Mouse (Mus musculus): ENCODE data around the gene Tnni2. TPM values are rescaled to one million over a fixed set of nuclear protein-coding genes. Genes with fewer than 3 reads are reported as not detected.
A peak's percentile ranks its signal among the peaks of the same experiment; 100 is the strongest.

The Tnni2 gene
- polyA plus RNA-seq, 1 experiment from 2014 or later = 2.1 TPM

DNA sequence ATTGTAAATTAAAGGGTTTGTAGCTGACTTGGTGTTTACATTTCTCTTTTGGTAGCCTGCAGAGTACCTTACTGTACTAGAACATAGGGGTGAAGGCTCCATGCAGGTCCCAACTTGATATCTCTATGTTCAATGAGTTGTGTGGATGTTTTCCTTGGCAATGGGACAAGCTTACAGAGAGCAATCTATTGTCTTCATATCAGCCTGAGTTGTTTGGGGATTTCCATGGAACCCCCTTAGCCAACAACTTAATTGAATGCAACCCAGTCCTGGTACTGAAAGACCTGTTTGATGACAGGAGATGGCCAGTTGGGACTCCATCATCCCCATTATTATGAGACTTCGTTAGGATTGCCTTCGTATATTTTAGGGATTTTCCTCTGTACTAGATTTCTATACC is 23.6 kb upstream of the Tnni2 start:
- WGBS = 92% methylated on average over 2 of the region's 2 CpGs
- Histone ChIP-seq H3K4me2 (ENCODE audit: low read depth) (no peak overlapping the region), H3K9me3 (ENCODE audit: control insufficient read depth, low read length) (no peaks in the 10 kb centered on the region), H3K27ac (ENCODE audit: low read depth, low read length) (no peak overlapping the region), H3K4me1 (ENCODE audit: control insufficient read depth, insufficient read depth, low read length) (no peaks in the 10 kb centered on the region), H3K9ac (ENCODE audit: low read length) (no peak overlapping the region), H3K4me3 (ENCODE audit: low read depth, low read length) (no peak overlapping the region), H3K27me3 (ENCODE audit: control insufficient read depth, insufficient read depth, low read length) (no peaks in the 10 kb centered on the region), H3K36me3 (ENCODE audit: control insufficient read depth, insufficient read depth, low read length) (no peaks in the 10 kb centered on the region)
- ATAC-seq (ENCODE audit: insufficient read depth, low FRiP score, low TSS enrichment) (no peak), DNase-seq (ENCODE audit: low spot score) (no peak)

DNA sequence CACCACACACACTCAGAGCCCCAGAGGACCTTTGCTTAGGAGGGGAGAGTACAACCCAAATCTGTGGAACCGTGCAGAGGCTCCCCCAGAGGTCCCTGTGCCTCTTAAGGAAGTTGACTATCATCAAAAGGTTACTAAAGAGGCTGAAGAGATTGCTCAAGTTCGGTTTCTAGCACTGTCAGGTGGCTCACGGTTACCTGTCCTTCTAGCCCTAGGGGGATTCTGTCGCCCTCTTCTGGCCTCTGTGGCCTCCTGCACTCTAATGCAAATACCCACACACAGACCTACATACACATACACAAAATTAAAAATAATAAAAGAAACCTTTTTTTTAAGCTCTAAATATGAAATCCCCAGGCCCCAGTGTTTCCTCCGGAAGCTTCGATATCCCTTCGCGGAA is 22.9 kb upstream of the Tnni2 start:
- Histone ChIP-seq H3K27ac (ENCODE audit: low read depth, low read length) (no peak overlapping the region), H3K36me3 (ENCODE audit: control insufficient read depth, insufficient read depth, low read length) (no peaks in the 10 kb centered on the region), H3K27me3 (ENCODE audit: control insufficient read depth, insufficient read depth, low read length) (no peaks in the 10 kb centered on the region), H3K9me3 (ENCODE audit: control insufficient read depth, low read length) (no peaks in the 10 kb centered on the region), H3K4me3 (ENCODE audit: low read depth, low read length) (no peak overlapping the region), H3K9ac (ENCODE audit: low read length) (no peak overlapping the region), H3K4me2 (ENCODE audit: low read depth) (no peak overlapping the region), H3K4me1 (ENCODE audit: control insufficient read depth, insufficient read depth, low read length) (no peaks in the 10 kb centered on the region)
- 90% methylated on average over 8 of the region's 8 CpGs for WGBS
- no peak for DNase-seq (ENCODE audit: low spot score)
- ATAC-seq (ENCODE audit: insufficient read depth, low FRiP score, low TSS enrichment) = no peak

DNA sequence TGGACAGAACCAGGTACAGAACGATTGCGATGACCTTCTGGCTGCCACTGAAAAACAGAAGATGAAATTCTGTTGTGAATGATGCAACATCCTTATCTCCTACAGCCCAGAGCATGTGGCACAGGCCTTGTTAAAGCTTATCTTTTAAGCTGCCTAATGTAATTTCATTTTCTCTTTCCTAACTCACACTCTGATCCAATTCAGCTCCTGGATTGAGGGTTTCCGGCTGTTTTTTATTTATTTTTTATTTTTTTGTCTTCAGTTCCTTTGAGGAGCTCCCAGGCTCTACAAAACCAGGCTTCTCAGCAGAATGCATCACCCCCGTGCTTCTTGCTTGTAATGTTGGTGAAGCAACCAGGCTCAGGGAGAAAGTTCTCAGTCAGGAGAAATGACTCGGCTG is 21.7 kb upstream of the Tnni2 start:
- no peak overlapping the region for H3K4me3 ChIP-seq (ENCODE audit: low read depth, low read length)
- no peaks in the 10 kb centered on the region for H3K9me3 ChIP-seq (ENCODE audit: control insufficient read depth, low read length)
- no peaks in the 10 kb centered on the region for H3K4me1 ChIP-seq (ENCODE audit: control insufficient read depth, insufficient read depth, low read length)
- no peak overlapping the region for H3K9ac ChIP-seq (ENCODE audit: low read length)
- 83% methylated on average over 5 of the region's 5 CpGs for WGBS
- H3K4me2 ChIP-seq (ENCODE audit: low read depth) = no peak overlapping the region
- no peaks in the 10 kb centered on the region for H3K36me3 ChIP-seq (ENCODE audit: control insufficient read depth, insufficient read depth, low read length)
- H3K27me3 ChIP-seq (ENCODE audit: control insufficient read depth, insufficient read depth, low read length) = no peaks in the 10 kb centered on the region
- DNase-seq (ENCODE audit: low spot score) (no peak), ATAC-seq (ENCODE audit: insufficient read depth, low FRiP score, low TSS enrichment) (no peak)
- H3K27ac ChIP-seq (ENCODE audit: low read depth, low read length) = no peak overlapping the region

DNA sequence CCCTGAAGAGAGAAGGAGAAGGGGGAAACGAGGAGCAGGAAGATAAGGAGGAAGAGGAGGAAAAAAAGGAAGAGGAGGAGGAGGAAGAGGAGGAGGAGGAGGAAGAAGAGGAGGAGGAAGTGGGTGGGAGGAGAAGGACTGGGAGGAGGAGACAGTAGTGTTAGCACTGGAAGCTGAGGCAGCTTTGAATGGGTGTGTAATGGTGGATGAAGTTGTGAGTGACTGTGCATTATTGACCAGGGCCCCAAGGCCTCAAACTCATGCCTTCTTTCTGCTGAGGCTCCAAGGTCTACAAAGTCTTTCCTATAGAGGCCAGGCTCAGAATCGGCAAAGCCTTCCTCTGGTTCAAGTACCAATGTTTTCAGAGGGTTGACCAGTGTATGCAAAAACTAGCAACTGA is 19.8 kb upstream of the Tnni2 start:
- Histone ChIP-seq H3K9me3 (ENCODE audit: control insufficient read depth, low read length) (no peaks in the 10 kb centered on the region), H3K27me3 (ENCODE audit: control insufficient read depth, insufficient read depth, low read length) (no peaks in the 10 kb centered on the region), H3K9ac (ENCODE audit: low read length) (no peak overlapping the region), H3K36me3 (ENCODE audit: control insufficient read depth, insufficient read depth, low read length) (no peaks in the 10 kb centered on the region), H3K4me1 (ENCODE audit: control insufficient read depth, insufficient read depth, low read length) (no peaks in the 10 kb centered on the region), H3K4me3 (ENCODE audit: low read depth, low read length) (no peak overlapping the region), H3K4me2 (ENCODE audit: low read depth) (no peak overlapping the region), H3K27ac (ENCODE audit: low read depth, low read length) (no peak overlapping the region)
- no peak for DNase-seq (ENCODE audit: low spot score)
- 87% methylated on average over 2 of the region's 2 CpGs for WGBS
- ATAC-seq (ENCODE audit: insufficient read depth, low FRiP score, low TSS enrichment) = no peak

DNA sequence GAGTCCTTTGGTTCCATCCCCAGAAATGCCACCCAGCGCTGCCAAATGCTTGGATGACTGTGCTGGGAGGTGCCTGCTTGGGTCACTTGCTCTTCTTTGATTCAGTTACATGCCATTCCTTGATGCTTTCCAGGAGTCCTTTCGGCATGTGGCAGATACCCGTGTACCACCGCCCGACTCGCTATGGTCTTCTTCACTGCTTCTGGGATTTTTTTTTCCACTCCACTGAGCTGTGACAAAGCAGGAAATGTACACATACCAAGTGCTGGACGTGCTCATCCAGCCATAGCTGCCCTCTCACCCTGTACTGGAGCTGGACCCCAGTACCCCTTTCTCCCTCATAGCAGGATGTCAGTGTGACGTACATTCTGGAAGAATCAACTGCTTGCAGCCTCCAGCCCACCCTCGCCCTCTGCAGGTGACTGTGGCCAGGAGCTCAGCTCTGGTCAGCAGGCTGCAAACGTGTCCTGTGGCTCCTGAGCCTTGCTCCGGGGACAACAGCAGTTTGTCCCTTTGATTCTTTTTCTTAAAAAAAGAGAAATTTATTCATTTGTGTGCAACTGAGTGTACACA is 15.9 kb upstream of the Tnni2 start:
- no peak overlapping the region for H3K27ac ChIP-seq (ENCODE audit: low read depth, low read length)
- H3K4me2 ChIP-seq (ENCODE audit: low read depth) = no peak overlapping the region
- no peaks in the 10 kb centered on the region for H3K36me3 ChIP-seq (ENCODE audit: control insufficient read depth, insufficient read depth, low read length)
- no peaks in the 10 kb centered on the region for H3K4me1 ChIP-seq (ENCODE audit: control insufficient read depth, insufficient read depth, low read length)
- 58% methylated on average over 11 of the region's 11 CpGs for WGBS
- no peaks in the 10 kb centered on the region for H3K9me3 ChIP-seq (ENCODE audit: control insufficient read depth, low read length)
- H3K27me3 ChIP-seq (ENCODE audit: control insufficient read depth, insufficient read depth, low read length) = no peaks in the 10 kb centered on the region
- ATAC-seq (ENCODE audit: insufficient read depth, low FRiP score, low TSS enrichment) (no peak), DNase-seq (ENCODE audit: low spot score) (no peak)
- H3K4me3 ChIP-seq (ENCODE audit: low read depth, low read length) = no peak overlapping the region
- H3K9ac ChIP-seq (ENCODE audit: low read length) = no peak overlapping the region

DNA sequence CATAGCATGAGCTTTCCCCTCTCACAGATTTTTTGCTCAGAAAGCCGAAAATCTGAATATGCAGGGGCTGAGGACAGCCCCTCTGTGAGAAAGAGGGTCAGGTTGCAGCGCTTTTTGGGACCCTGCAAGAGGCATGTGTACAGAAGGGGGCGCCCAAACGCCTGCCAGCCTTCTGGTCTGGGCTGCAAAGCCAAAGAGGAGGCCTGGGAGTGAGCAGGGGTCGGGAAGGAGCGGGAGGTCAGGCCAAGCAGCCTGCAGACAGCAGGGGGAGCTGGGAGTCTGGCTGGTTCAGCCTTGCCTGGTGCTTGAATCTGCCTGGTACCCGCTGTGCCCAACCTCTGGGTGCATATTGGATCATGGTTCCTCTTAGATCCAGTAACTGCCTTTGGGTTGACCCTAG is 13.4 kb upstream of the Tnni2 start:
- 1% methylated on average over 7 of the region's 7 CpGs for WGBS
- DNase-seq (ENCODE audit: low spot score) (peak; percentile 77), ATAC-seq (ENCODE audit: insufficient read depth, low FRiP score, low TSS enrichment) (no peak)
- no peak overlapping the region for H3K4me3 ChIP-seq (ENCODE audit: low read depth, low read length)
- H3K36me3 ChIP-seq (ENCODE audit: control insufficient read depth, insufficient read depth, low read length) = no peaks in the 10 kb centered on the region
- no peaks in the 10 kb centered on the region for H3K27me3 ChIP-seq (ENCODE audit: control insufficient read depth, insufficient read depth, low read length)
- no peak overlapping the region for H3K4me2 ChIP-seq (ENCODE audit: low read depth)
- H3K4me1 ChIP-seq (ENCODE audit: control insufficient read depth, insufficient read depth, low read length) = no peaks in the 10 kb centered on the region
- no peak overlapping the region for H3K27ac ChIP-seq (ENCODE audit: low read depth, low read length)
- no peak overlapping the region for H3K9ac ChIP-seq (ENCODE audit: low read length)
- H3K9me3 ChIP-seq (ENCODE audit: control insufficient read depth, low read length) = no peaks in the 10 kb centered on the region

DNA sequence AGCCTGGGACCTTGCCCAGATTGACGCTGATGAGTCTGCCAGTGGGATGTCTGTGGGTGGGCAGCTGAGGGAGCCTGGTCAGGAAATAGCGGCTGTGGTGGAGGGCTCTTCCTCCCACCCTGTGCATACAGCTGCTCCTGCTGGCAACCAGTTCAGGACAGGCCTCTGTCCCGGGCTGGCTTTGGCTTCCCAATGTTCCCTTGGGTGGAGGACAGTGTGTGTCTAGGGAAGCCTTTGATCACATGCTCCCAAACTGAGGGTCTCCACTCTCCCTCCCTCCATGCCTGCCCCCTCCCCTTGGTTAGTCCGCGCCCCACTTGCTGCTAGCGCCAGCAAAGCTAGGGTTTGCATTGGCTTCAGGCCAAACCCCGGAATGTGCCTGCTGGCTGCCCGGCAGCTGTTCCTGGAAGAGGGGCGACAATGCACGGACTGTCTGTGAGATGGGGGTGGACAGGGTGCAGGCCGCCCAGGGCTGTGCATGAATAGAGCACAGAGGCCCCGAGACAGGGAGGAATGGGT is 11.4 kb upstream of the Tnni2 start:
- whole genome bisulfite sequencing = 69% methylated on average over 12 of the region's 12 CpGs

DNA sequence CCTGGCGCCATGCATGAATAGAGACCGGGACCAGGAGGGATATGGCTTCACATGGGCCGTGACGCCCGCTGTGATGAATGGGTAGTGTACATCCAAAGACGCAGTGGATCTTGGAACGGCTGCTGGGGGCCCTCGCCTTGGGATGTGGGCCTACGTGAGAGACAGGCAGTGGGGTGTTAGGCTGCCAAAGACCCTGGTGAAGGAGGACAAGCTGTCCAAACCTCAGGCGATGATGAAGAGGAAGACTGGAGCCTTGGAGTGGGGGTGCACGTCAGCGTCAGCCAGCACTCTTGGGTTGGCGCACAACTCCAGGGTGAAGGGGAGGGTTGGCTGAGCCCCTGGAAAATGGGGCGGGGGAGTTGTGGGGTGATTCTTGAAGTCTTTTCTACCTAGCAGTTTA is 10.5 kb upstream of the Tnni2 start:
- Histone ChIP-seq H3K4me1 (ENCODE audit: control insufficient read depth, insufficient read depth, low read length) (no peaks in the 10 kb centered on the region), H3K4me2 (ENCODE audit: low read depth) (no peak overlapping the region), H3K36me3 (ENCODE audit: control insufficient read depth, insufficient read depth, low read length) (no peaks in the 10 kb centered on the region), H3K4me3 (ENCODE audit: low read depth, low read length) (no peak overlapping the region), H3K27me3 (ENCODE audit: control insufficient read depth, insufficient read depth, low read length) (no peaks in the 10 kb centered on the region), H3K9me3 (ENCODE audit: control insufficient read depth, low read length) (no peaks in the 10 kb centered on the region), H3K9ac (ENCODE audit: low read length) (no peak overlapping the region), H3K27ac (ENCODE audit: low read depth, low read length) (no peak overlapping the region)
- WGBS = 89% methylated on average over 14 of the region's 14 CpGs
- no peak for ATAC-seq (ENCODE audit: insufficient read depth, low FRiP score, low TSS enrichment)
- DNase-seq (ENCODE audit: low spot score) = no peak

More for the DNA sequence above, 11.4 kb upstream of the Tnni2 start:
- Histone ChIP-seq H3K4me3 (ENCODE audit: low read depth, low read length) (no peak overlapping the region), H3K9me3 (ENCODE audit: control insufficient read depth, low read length) (no peaks in the 10 kb centered on the region), H3K4me1 (ENCODE audit: control insufficient read depth, insufficient read depth, low read length) (no peaks in the 10 kb centered on the region), H3K36me3 (ENCODE audit: control insufficient read depth, insufficient read depth, low read length) (no peaks in the 10 kb centered on the region), H3K27ac (ENCODE audit: low read depth, low read length) (no peak overlapping the region), H3K4me2 (ENCODE audit: low read depth) (no peak overlapping the region), H3K27me3 (ENCODE audit: control insufficient read depth, insufficient read depth, low read length) (no peaks in the 10 kb centered on the region), H3K9ac (ENCODE audit: low read length) (no peak overlapping the region)
- peak; percentile 52 for DNase-seq (ENCODE audit: low spot score)
- ATAC-seq (ENCODE audit: insufficient read depth, low FRiP score, low TSS enrichment) = no peak

DNA sequence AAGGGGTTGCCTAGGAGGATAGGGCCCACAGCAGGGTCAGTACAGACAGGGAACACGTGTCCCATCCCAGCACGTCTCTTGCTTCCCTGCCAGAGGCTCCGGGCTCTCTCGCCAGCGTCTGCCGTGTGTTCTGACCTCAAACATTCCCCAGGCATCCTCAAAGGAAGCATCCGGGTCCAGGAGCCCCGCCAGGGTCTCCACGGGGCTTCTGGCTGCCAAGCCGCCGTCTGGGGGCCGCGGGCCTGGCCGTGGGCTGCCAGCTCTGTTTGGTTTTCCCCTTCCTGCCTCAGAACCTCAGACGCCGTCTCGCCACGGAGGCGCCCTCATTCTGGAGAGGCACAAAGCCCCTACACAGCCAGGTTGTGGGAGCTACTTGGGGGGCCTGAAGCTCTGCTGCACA is 8.0 kb upstream of the Tnni2 start:
- Histone ChIP-seq H3K36me3 (ENCODE audit: control insufficient read depth, insufficient read depth, low read length) (no peaks in the 10 kb centered on the region), H3K9me3 (ENCODE audit: control insufficient read depth, low read length) (no peaks in the 10 kb centered on the region), H3K9ac (ENCODE audit: low read length) (peak overlapping the region; percentile 29; the same call in 1 of the 2 replicates), H3K27me3 (ENCODE audit: control insufficient read depth, insufficient read depth, low read length) (no peaks in the 10 kb centered on the region), H3K4me3 (ENCODE audit: low read depth, low read length) (no peak overlapping the region), H3K4me2 (ENCODE audit: low read depth) (no peak overlapping the region), H3K4me1 (ENCODE audit: control insufficient read depth, insufficient read depth, low read length) (no peaks in the 10 kb centered on the region), H3K27ac (ENCODE audit: low read depth, low read length) (0 out of 2 replicates have a peak overlapping the region, but pooled peaks have one; percentile 14)
- DNase-seq (ENCODE audit: low spot score) (no peak), ATAC-seq (ENCODE audit: insufficient read depth, low FRiP score, low TSS enrichment) (no peak)
- 49% methylated on average over 18 of the region's 19 CpGs for WGBS
